Mouse (Mus musculus) liver, adult 2 months (tissue): ENCODE measurements around the gene Alg14. TPM values are rescaled to one million over a fixed set of nuclear protein-coding genes. Genes with fewer than 3 reads are reported as not detected.

Experiments
- DNase-seq: peaks from one replicate; pipeline ENCODE4 v3.0.0-alpha.2; 2011; ENCODE audit warnings: low read depth, low spot score; ENCODE audit errors: extremely low read depth
- H3K27ac ChIP-seq: fragments of 200-500 bp; replicated peaks from 2 replicates; pipeline ENCODE4 v1.5.1; 2012; ENCODE audit warnings: low read depth, mild to moderate bottlenecking, control low read depth, inconsistent platforms, low read length; ENCODE audit not compliant: insufficient read depth
- H3K27me3 ChIP-seq: fragments of 200-500 bp; 2 replicates; pipeline ENCODE4 v1.6.1; 2012; ENCODE audit warnings: mild to moderate bottlenecking, moderate library complexity, low read length, inconsistent platforms; ENCODE audit not compliant: control insufficient read depth, insufficient read depth
- H3K36me3 ChIP-seq: fragments of 200-500 bp; 2 replicates; pipeline ENCODE4 v1.6.1; 2012; ENCODE audit warnings: low read length, inconsistent platforms; ENCODE audit not compliant: control insufficient read depth, insufficient read depth
- H3K4me1 ChIP-seq: fragments of 200-500 bp; 2 replicates; pipeline ENCODE4 v1.6.1; 2011; ENCODE audit warnings: low read length; ENCODE audit not compliant: control insufficient read depth, insufficient read depth
- H3K4me3 ChIP-seq: fragments of 200-500 bp; 2 replicates; pipeline ENCODE4 v1.5.1; 2011; ENCODE audit warnings: low read depth, mild to moderate bottlenecking, control low read depth, low read length, moderate library complexity; ENCODE audit not compliant: insufficient read depth
- H3K79me2 ChIP-seq: fragments of 200-500 bp; 2 replicates; pipeline ENCODE4 v1.6.1; 2012; ENCODE audit warnings: inconsistent platforms, mild to moderate bottlenecking, low read length, moderate library complexity; ENCODE audit not compliant: control insufficient read depth, insufficient read depth
- H3K9ac ChIP-seq: fragments of 200-500 bp; 2 replicates; pipeline ENCODE4 v1.6.1; 2012; ENCODE audit warnings: low read depth, mild to moderate bottlenecking, control low read depth, inconsistent platforms, low read length
- CTCF ChIP-seq: fragments of 200-500 bp; IDR thresholded peaks from 2 replicates; pipeline ENCODE4 v1.5.1; 2011; ENCODE audit warnings: low read depth, low read length, control low read depth
- POLR2A ChIP-seq: fragments of 200-500 bp; IDR thresholded peaks from 2 replicates; pipeline ENCODE4 v1.6.1; 2011; ENCODE audit warnings: low read length, control low read depth; ENCODE audit not compliant: insufficient read depth; ENCODE audit errors: extremely low read depth
- WGBS: fragments of 180-500 bp; shearing (Covaris S2); methylation state at CpG from one replicate; pipeline ENCODE4 v1.1.7; 2018; 5-methylcytosine and 5-hydroxymethylcytosine counted together
- polyA plus RNA-seq: library from polyadenylated mRNA; depleted of rRNA; stranded (reverse); fragments of >200 nt; gene quantifications from 2 replicates; pipeline ENCODE4 v1.2.3, GENCODE M21; 2012
- total RNA-seq: library from RNA; depleted of rRNA; stranded (reverse); fragments of >200 nt; gene quantifications from 2 replicates; pipeline ENCODE4 v1.2.3, GENCODE M21; 2014

Alg14 gene
- total and polyA plus RNA-seq, 2 experiments = 12.6 to 24.3 TPM

DNA sequence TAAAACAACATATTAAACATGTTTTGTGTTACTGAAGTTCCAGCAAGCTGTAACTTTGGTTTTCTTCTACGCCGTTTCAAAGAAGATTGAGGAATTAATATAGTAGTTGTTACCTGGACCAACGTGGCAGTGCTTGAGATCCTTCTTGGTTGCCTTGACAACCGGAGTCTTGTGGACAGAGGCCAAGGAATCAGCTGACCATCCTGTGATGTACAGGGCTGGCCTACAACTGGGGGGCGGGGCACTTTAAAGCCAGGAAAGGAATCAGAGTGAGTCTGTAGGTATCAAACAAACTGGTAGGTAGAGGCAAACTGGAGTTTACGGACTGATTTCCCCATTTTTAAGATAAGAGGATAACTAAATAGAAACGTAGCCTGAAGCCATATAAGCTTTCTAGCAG is 67.7 kb downstream of the Alg14 start:
- no peak overlapping the region for H3K4me3 ChIP-seq
- no peak for DNase-seq
- no peaks in the 10 kb centered on the region for H3K27me3 ChIP-seq
- H3K27ac ChIP-seq = no peak overlapping the region
- TF ChIP-seq CTCF (no peak), POLR2A (no peak)
- H3K79me2 ChIP-seq = no peaks in the 10 kb centered on the region
- no peak overlapping the region for H3K9ac ChIP-seq
- 92% methylated on average over 7 of the region's 7 CpGs for WGBS
- H3K36me3 ChIP-seq = peaks cover 2% of the 10 kb centered on the region; the same call in 1 of the 2 replicates
- no peaks in the 10 kb centered on the region for H3K4me1 ChIP-seq

DNA sequence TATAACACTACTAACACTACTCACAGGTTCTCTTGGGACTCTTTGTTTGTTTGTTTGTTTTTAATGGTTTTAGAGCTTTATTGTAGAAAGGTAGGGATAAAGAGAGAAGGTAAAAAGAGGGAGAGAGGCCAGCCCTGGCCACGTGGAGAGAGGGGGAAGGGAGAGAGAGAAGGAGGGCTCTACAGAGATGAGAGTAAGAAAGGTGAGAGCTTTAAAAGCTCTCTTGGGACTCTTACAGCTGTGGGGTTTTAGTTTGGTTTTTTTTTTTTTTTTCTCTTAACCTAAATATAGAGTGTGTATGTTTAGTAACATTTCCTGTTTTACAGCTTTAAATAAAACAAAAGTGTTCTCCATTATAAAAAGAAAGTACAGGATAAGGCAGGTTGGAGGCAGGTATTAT is 70.4 kb downstream of the Alg14 start:
- no peaks in the 10 kb centered on the region for H3K27me3 ChIP-seq
- no peak overlapping the region for H3K9ac ChIP-seq
- WGBS = 59% methylated on average over 1 of the region's 1 CpGs
- DNase-seq = no peak
- no peak for TF ChIP-seq CTCF
- H3K27ac ChIP-seq = no peak overlapping the region
- H3K36me3 ChIP-seq = peaks cover 2% of the 10 kb centered on the region; the same call in 1 of the 2 replicates
- H3K4me3 ChIP-seq = no peak overlapping the region
- no peaks in the 10 kb centered on the region for H3K4me1 ChIP-seq
- no peaks in the 10 kb centered on the region for H3K79me2 ChIP-seq

DNA sequence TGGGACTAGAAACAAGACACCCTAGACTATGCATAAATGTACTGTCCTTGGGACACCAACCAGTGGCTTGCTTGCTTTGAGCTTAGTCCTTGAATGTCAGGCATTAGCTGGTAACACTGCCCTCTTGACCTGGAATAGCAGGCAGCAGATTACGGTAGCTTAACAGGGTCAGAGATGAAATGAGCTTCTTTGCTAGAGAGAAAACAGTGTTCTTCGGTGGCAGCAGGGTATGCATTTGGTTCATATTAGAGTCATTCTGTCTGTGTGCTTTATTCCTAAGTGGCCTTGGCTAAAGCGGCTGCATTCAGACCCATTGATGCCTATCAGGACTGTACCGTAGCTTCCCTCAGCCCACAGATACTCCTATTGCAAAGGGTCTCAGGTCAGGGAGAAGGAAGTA is 72.8 kb downstream of the Alg14 start:
- Histone ChIP-seq H3K79me2 (no peaks in the 10 kb centered on the region), H3K4me1 (no peaks in the 10 kb centered on the region), H3K4me3 (no peak overlapping the region), H3K36me3 (peaks cover 2% of the 10 kb centered on the region; the same call in 1 of the 2 replicates), H3K27ac (no peak overlapping the region), H3K27me3 (no peaks in the 10 kb centered on the region), H3K9ac (no peak overlapping the region)
- 70% methylated on average over 4 of the region's 4 CpGs for WGBS
- TF ChIP-seq CTCF (no peak), POLR2A (no peak)
- DNase-seq = no peak

DNA sequence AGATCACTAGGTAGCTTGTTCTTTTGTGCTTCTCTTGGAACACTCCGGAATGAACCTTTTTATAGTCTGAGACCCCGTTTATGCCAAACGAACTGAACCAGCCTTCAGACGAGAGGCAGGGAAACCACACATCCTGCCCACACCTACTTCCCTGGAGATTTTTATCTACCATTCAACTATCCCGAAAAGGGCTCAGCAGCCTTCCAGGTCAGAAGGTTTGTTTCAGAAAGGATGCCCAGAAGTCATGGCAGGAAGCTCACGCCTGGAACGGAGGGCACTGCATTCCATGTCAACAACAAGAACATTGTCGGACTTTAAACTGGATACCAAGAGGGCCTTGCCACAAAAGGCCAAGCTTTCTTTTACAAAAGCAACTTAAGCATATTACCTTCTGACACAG is 73.6 kb downstream of the Alg14 start:
- no peaks in the 10 kb centered on the region for H3K4me1 ChIP-seq
- no peak overlapping the region for H3K9ac ChIP-seq
- 77% methylated on average over 8 of the region's 8 CpGs for WGBS
- H3K27me3 ChIP-seq = no peaks in the 10 kb centered on the region
- TF ChIP-seq POLR2A = no peak
- TF ChIP-seq CTCF = no peak
- peaks cover 2% of the 10 kb centered on the region; the same call in 1 of the 2 replicates for H3K36me3 ChIP-seq
- H3K27ac ChIP-seq = no peak overlapping the region
- H3K4me3 ChIP-seq = no peak overlapping the region
- no peak for DNase-seq
- no peaks in the 10 kb centered on the region for H3K79me2 ChIP-seq

DNA sequence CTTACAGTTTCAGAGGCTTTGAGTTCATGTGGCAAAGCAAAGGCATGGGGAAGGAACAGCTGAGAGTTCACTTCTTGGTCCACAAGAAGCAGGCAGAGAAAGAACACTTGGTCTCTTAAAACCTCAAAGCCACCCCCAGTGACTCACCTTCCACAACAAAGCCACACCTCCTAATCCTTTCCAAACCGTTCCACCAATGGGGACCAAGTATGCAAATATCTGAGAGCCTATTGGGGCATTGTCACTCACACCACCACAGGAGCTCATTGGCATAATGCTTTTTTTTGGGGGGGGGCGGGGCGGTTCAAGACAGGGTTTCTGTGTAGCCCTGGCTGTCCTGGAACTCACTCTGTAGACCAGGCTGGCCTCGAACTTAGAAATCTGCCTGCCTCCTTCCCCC is 77.0 kb downstream of the Alg14 start:
- peaks cover 3% of the 10 kb centered on the region for H3K4me1 ChIP-seq
- WGBS = 97% methylated on average over 4 of the region's 4 CpGs
- TF ChIP-seq POLR2A = no peak
- TF ChIP-seq CTCF = no peak
- no peaks in the 10 kb centered on the region for H3K79me2 ChIP-seq
- no peak overlapping the region for H3K4me3 ChIP-seq
- H3K36me3 ChIP-seq = no peaks in the 10 kb centered on the region
- H3K27ac ChIP-seq = no peak overlapping the region
- H3K9ac ChIP-seq = no peak overlapping the region
- no peaks in the 10 kb centered on the region for H3K27me3 ChIP-seq
- no peak for DNase-seq

DNA sequence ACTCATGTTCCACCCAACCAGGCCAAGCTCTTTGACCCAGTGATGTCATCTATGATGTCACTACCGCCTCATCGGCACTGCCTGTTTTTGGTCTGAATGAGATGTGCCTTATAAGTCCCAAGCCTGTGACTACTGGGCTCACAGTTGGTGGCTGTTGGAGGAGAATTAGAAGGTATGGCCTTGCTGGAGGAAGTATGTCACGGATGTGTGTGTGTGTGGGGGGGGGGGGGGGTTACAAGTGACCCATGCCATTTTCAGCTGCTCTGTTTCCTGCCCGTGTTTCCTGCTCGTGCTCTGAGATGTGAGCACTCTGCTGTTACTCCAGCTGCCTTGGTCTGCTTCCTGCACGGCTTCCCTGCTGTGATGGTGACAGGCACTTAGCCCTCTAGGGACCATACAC is 77.9 kb downstream of the Alg14 start:
- Histone ChIP-seq H3K4me1 (peaks cover 5% of the 10 kb centered on the region), H3K79me2 (no peaks in the 10 kb centered on the region), H3K4me3 (no peak overlapping the region), H3K36me3 (no peaks in the 10 kb centered on the region), H3K27ac (no peak overlapping the region), H3K27me3 (no peaks in the 10 kb centered on the region), H3K9ac (no peak overlapping the region)
- WGBS = 76% methylated on average over 6 of the region's 6 CpGs
- no peak for TF ChIP-seq CTCF
- no peak for TF ChIP-seq POLR2A
- no peak for DNase-seq
